Mouse (Mus musculus): ENCODE data around the gene Tctn3.

DNA sequence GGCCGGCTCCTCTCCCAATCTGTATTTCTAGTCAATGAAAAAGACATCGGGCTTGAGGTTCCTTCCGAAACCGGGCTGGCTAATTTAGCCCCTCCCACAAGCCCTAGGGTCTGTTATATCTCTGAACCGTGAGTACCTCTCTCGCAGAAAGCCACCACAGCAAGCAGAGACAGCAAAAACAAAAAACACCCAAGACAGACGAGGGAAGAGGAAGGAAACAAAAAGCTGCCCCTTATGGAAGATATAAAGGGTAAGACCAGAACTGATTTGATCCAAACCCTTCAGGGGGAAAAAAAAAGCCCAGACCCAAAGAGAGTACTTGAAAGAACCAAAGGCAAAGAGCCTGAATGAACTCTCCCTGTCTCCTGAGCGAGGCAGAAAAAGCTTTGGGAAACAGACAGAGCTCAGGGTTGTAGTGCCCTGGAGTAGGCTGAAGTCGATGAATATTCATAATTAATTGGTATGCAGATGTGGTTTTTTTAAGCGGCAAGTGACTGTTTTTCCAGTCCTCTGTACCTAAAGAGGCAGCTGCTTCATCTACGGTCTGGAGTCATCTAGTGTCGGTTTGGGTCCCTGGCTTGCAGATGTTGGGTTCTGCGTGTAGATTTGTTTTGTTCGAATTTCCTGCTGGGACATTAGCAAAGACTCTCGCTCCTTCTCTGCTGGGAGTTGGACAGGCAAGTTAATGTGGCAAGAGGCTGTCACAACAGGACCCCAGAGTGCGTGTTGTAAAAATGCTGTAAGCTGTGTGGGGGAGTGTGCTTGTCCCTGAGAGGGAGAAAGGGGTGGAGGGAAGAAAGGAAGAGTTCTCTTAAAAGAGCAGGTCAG is 47.8 kb upstream of the Tctn3 start:
- no peak for TF ChIP-seq CTCF (IDR thresholded peaks at IDR 0.05; ENCODE audit: control insufficient read depth, insufficient read depth, low read length)
- TF ChIP-seq POLR2A (IDR thresholded peaks at IDR 0.05; ENCODE audit: borderline replicate concordance, control insufficient read depth, low read depth, low read length): no peak
